Mouse (Mus musculus): ENCODE results near the gene Rpl10.

DNA sequence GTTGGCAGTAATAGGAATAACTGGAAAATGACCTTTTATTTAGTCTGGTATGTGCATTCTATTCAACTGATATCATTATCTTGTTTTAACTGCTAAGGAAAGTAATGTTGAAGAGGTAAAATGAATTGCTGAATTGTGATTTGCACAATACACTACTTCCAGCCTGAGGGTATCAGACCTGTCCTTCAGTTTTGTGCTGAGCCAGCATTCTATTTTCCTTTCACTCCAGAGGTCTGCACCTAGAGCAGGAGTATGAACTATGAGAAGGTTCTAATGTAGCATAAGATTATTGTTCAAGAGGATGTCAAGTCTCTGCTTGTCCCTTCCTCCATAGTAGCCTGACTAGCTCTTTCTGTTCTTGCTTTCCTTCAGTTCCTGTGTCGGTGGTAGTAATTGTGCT is 27.7 kb downstream of the Rpl10 start:
- TF ChIP-seq GATA1 (IDR thresholded peaks at IDR 0.05; ENCODE audit: borderline replicate concordance, low read length), result no peak
- TF ChIP-seq POLR2AphosphoS5 (IDR thresholded peaks at IDR 0.05; ENCODE audit: insufficient replicate concordance, low read depth, low read length), result no peak
